Mouse (Mus musculus) lung, adult 2 months (tissue): ENCODE data around the gene Lman2. TPM values are rescaled to one million over a fixed set of nuclear protein-coding genes. Genes with fewer than 3 reads are reported as not detected.
A peak's percentile ranks its signal among the peaks of the same experiment; 100 is the strongest.

Experiments
- DNase-seq: peaks from one replicate; pipeline ENCODE4 v3.0.0; 2022
- H3K4me1 ChIP-seq: fragments of 200-500 bp; 2 replicates; pipeline ENCODE4 v1.6.1; 2011; ENCODE audit warnings: low read length; ENCODE audit not compliant: control insufficient read depth, insufficient read depth
- H3K4me3 ChIP-seq: fragments of 200-500 bp; replicated peaks from 2 replicates; pipeline ENCODE3; 2011; ENCODE audit warnings: low read depth, mild to moderate bottlenecking, control low read depth, low read length; ENCODE audit errors: extremely low read depth
- CTCF ChIP-seq: fragments of 200-500 bp; IDR thresholded peaks from 2 replicates; pipeline ENCODE4 v1.5.1; 2011; ENCODE audit warnings: mild to moderate bottlenecking, low read length, control low read depth; ENCODE audit not compliant: insufficient read depth
- POLR2A ChIP-seq: fragments of 200-500 bp; IDR thresholded peaks from 2 replicates; pipeline ENCODE4 v1.6.1; 2011; ENCODE audit warnings: low read depth, mild to moderate bottlenecking, control low read depth, low read length, borderline replicate concordance; ENCODE audit errors: extremely low read depth
- WGBS: fragments of 180-500 bp; shearing (Covaris S2); methylation state at CpG from one replicate; pipeline ENCODE4 v1.1.7; 2018; 5-methylcytosine and 5-hydroxymethylcytosine counted together
- polyA plus RNA-seq: library from polyadenylated mRNA; depleted of rRNA; stranded (reverse); fragments of >200 nt; gene quantifications from 2 replicates; pipeline ENCODE4 v1.2.3, GENCODE M21; 2012

The Lman2 gene
- polyA plus RNA-seq, 1 experiment: 80.8 TPM

DNA sequence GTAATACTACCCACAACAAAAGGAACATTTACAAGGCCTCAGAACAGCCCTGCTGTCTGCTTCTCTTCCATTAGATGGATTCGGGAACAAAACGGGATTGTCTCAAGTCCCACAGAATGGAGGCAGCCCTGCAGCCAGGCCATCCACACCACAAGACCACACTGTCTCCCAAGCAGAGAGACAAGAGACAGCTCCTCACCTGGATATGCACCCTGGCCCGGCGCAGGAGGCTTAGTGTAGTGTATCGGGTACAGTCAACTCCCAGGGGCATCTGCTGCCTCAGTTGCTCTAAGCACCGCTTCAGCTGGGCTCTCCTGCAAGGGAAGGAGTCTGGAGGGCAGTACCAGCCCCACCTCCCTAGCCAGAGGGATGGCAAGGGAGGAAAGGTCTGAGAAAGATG, 34.4 kb downstream of the Lman2 start:
- Histone ChIP-seq H3K4me1 (peaks cover 8% of the 10 kb centered on the region), H3K4me3 (no peak overlapping the region)
- TF ChIP-seq POLR2A: no peak
- no peak for TF ChIP-seq CTCF
- DNase-seq: no peak
- 87% methylated on average over 6 of the region's 6 CpGs for WGBS

DNA sequence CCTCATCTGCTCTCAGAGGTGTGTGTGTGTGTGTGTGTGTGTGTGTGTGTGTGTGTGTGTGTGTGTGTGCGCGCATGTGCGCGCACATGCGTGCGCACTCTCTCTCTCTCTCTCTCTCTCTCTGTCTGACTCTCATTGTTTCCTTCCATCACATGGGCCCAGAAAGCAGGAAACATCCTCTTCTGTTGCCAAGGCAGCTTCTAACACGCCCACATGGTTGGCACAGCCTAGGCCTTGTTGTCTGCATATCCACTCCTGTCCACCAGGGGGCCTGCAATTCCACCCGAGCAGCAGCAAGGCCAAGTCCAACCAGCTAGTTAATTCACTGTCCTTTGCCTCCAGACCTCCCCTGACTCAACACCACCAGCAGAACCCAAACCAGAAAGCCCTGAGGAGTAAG, 35.0 kb downstream of the Lman2 start:
- 22% methylated on average over 7 of the region's 8 CpGs for WGBS
- Histone ChIP-seq H3K4me3 (no peak overlapping the region), H3K4me1 (peaks cover 12% of the 10 kb centered on the region)
- peak; percentile 80 for DNase-seq
- no peak for TF ChIP-seq POLR2A
- TF ChIP-seq CTCF: peak; percentile 95

DNA sequence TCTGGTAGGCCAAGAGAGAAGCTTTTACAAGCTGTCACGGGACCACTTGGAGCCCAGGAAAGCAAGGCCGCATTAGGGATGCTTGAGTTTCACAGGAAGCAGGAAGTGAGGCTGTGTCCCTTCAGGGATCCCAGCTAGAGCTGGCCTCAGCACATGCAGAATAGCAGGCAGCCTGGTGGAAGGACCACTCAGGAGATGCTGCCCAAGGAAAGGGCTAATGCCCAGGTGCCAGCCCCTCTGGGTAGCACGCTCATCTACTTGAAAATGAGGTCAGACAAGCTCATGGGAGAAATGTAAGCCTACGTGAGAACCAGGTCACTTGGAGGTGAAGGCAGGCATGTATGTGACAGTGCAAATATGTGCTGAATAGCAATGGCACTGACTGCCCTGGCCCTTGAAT, 35.4 kb downstream of the Lman2 start:
- peaks cover 14% of the 10 kb centered on the region for H3K4me1 ChIP-seq
- TF ChIP-seq POLR2A (no peak), CTCF (no peak)
- no peak overlapping the region for H3K4me3 ChIP-seq
- no peak for DNase-seq
- WGBS: 35% methylated on average over 4 of the region's 4 CpGs

DNA sequence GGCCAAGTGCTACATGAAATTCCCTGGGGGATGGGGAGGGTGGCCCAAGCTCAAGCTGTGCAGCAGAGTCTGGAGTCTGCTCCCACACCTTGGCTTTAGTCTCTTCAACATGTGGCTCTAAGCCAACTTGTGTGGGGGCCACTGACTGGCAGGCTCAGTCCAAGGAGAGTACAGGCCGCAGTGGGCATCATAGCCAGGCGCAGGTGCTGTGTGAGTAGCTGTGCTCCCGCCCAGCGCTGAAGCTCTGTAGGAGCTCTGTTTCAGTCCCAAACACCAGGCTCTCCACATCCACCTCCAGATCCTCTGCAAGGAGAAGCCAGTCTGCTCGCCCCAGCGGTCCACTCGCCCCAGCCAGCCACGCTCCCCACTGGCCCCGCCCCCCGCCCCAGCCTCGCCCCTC, 37.0 kb downstream of the Lman2 start:
- no peak overlapping the region for H3K4me3 ChIP-seq
- DNase-seq: no peak
- peaks cover 17% of the 10 kb centered on the region for H3K4me1 ChIP-seq
- WGBS: 82% methylated on average over 11 of the region's 11 CpGs
- TF ChIP-seq CTCF (no peak), POLR2A (no peak)

DNA sequence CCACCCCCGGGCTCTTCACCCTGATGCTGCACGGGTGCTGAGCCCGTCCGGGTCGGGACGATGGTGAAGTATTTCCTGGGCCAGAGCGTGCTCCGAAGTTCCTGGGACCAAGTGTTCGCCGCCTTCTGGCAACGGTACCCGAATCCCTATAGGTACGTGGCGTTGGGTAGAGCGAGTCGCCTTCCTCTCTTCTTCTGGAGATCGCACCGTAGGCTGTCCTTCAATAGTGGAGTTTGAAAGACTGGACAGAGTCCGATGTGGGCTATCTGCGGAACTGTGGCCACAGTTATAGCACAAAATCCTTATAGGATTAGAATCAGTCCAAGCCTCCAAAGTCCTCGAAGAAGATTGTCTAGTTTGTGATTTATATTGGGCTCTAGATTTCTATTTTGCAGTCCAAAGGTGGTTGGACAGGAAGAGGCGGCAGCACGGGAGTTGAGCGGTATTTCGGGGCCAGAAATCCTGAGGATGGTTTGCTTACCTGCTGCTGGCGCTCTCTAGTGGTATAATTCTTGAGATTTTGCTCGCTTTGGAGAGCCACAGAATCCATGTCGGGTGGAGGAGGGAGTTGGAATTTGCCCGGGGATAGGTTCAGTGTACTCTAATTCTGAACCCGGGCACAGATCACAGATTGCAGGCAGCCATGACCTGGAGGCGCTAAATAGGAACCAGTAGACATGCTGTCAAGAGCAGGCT, 40.3 kb downstream of the Lman2 start:
- WGBS: under 1% methylated on average over 31 of the region's 31 CpGs

DNA sequence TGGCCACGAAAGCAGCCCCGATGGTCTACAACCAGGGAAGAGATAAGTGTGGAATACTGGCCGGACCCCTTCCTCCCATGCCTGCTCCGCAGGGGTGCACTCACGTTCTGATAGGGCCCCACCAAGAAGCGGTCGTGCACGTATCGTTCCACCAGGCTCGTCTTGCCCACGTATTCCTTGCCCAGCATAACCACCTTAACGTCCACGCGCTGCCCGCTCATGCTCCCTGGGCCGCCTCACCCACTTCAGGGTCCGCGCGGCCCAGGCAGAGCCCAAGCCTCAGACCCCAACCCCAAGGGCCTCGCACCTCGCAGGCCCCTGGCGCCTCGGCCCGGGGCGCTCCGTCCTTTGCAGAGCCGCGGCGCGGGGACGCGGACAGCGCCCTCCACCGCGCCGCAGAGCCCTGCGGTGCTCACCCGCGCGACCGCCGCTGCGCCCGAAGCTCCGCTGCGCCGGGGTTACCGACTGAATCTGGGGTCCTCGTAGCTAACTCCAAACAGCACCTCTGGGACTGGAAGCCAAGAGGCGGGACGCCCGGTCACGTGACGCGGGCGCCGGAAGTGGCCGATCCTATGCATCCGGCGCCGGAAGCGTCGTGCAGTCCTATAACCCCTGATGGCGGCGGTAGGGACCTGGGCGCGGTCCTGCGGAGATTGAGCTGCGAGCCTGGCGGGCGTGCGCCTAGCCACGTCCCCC, 41.0 kb downstream of the Lman2 start, which contains the start of gene Rab24:
Rab24 (minus strand) TSS at position 513 of the 696 bp plus-strand sequence.
- under 1% methylated on average over 73 of the region's 73 CpGs for WGBS
- Histone ChIP-seq H3K4me3 (peak within 1 kb of the TSS; percentile 92), H3K4me1 (peaks cover 12% of the 10 kb centered on the region)
- DNase-seq: peak; percentile 84
- no peak for TF ChIP-seq CTCF
- peak; percentile 74; the same call in 1 of the 2 replicates for TF ChIP-seq POLR2A

More for the DNA sequence above, 40.3 kb downstream of the Lman2 start:
- TF ChIP-seq POLR2A (no peak), CTCF (0 out of 2 replicates have a peak, but pooled peaks have one; percentile 11)
- Histone ChIP-seq H3K4me3 (peak overlapping the region; percentile 92), H3K4me1 (peaks cover 12% of the 10 kb centered on the region)
- DNase-seq: no peak

DNA sequence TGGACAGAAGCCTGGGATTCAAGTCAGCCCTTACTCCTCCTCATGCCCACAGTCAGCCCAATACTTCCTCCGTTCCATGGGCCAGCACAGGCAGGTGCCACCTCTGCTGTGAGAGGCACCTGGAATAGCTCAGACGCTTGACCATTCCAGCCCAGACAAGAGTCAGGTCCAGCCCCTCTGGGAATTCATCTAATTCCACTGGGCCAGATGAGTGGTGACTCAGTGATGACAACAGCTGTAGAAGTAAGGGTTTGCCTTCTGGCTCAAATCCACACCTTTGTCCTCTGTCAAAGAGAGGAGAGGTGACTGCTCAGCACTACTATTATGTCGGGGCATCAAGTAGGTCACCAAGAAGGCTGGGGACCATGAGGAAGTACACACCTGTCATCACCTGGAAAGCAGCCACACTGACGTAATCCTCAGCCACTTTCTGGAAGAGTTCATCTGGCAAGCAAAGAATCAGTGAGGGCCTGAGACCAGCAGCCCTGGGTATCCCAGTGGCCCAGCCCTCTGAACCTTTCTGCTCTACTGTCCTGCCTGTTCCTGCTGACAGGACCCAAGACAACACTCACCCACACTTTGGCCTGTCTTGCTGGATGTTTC, 42.6 kb downstream of the Lman2 start, which contains the start of gene Prelid1:
Prelid1 (plus strand) TSS at position 570 of the 603 bp plus-strand sequence.
- DNase-seq: peak; percentile 20
- Histone ChIP-seq H3K4me3 (peak within 1 kb of the TSS; percentile 92), H3K4me1 (peaks cover 12% of the 10 kb centered on the region)
- TF ChIP-seq POLR2A (no peak), CTCF (no peak)
- 62% methylated on average over 4 of the region's 4 CpGs for WGBS

DNA sequence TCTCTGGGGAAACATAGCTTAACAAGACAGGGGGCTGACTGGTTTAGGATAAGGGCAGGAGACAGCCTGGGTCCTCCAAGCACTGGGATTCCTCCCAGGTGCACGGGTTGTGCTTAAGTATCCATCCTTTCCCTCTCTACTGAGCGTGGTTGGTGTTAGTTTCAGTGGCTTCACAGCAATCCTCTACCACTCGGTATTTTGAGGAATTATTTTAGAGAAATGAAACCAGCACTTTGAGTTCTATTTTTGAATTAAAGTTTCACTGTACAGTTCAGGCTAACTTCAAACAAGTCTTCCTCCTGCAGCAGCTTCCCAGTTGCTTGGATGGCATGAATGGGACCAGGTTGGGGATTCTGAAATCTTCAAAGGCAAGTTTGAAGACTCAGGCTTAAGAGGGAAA, 44.2 kb downstream of the Lman2 start:
- no peak for DNase-seq
- no peak for TF ChIP-seq POLR2A
- no peak for TF ChIP-seq CTCF
- 65% methylated on average over 3 of the region's 3 CpGs for WGBS

DNA sequence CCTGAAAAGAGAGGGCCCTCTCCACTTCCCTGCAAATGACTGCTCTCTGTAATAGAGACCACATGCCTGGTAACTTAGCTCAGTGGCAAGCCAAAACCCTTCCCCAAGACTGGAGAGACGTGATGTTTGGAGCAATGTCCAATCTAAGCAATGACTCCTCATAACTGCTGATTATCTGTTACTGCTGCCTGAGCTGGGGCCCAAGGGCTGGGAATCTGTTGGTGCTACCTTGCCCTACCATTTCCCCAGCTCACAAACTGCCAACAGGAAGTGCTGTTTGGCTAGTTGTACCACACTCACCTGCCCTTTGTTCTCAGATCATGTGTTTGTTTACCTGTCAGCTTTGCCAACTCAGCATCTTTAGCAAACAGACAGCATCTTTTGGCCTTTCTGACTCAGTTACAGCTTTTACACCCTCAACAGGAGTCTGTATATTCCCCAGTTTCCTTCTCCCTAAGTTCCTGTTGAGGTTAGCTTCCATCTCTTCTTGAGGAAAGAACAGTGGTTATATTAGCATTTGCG, 47.6 kb downstream of the Lman2 start:
- WGBS: 77% methylated on average over 2 of the region's 2 CpGs
- TF ChIP-seq CTCF (no peak), POLR2A (no peak)
- no peak for DNase-seq
- no peak overlapping the region for H3K4me3 ChIP-seq
- H3K4me1 ChIP-seq: no peaks in the 10 kb centered on the region; the same call in 1 of the 2 replicates

More for the DNA sequence above, 44.2 kb downstream of the Lman2 start:
- Histone ChIP-seq H3K4me3 (no peak overlapping the region), H3K4me1 (peaks cover 12% of the 10 kb centered on the region)
